Mouse (Mus musculus) ES-Bruce4 (cell line): ENCODE measurements around the gene Spata9.

Experiments used
- CTCF ChIP-seq: IDR thresholded peaks from one replicate; pipeline ENCODE4 v1.8.1; 2011; ENCODE audit warnings: low read depth, low read length
- EP300 ChIP-seq: IDR thresholded peaks from 2 replicates; pipeline ENCODE4 v1.6.1; 2011; ENCODE audit warnings: low read depth, low read length; ENCODE audit not compliant: insufficient read depth
- POLR2A ChIP-seq: IDR thresholded peaks from one replicate; pipeline ENCODE4 v1.8.1; 2011; ENCODE audit warnings: low read length; ENCODE audit not compliant: insufficient read depth

GRCm38 (mm10) chr13:75988096-75988495 is 21.1 kb downstream of the Spata9 start:
- TF ChIP-seq CTCF, result no peak
- TF ChIP-seq POLR2A, result no peak
- no peak for TF ChIP-seq EP300
